Mouse (Mus musculus) midbrain, embryonic 10.5 days (tissue): ENCODE data around the gene Cd68. TPM values are rescaled to one million over a fixed set of nuclear protein-coding genes. Genes with fewer than 3 reads are reported as not detected.

Experiments used
- DNase-seq: peaks from one replicate; pipeline ENCODE4 v3.0.0-alpha.2; 2017; ENCODE audit warnings: low spot score
- H3K27ac ChIP-seq: fragments of 300-500 bp; sonication (generic); replicated peaks from 2 replicates; pipeline ENCODE4 v1.5.1; 2016; ENCODE audit warnings: mild to moderate bottlenecking
- H3K27me3 ChIP-seq: fragments of 300-500 bp; sonication (generic); 2 replicates; pipeline ENCODE4 v1.6.1; 2016; ENCODE audit warnings: low read depth, mild to moderate bottlenecking; ENCODE audit not compliant: poor library complexity, severe bottlenecking
- H3K36me3 ChIP-seq: fragments of 300-500 bp; sonication (generic); 2 replicates; pipeline ENCODE4 v1.6.1; 2016; ENCODE audit warnings: mild to moderate bottlenecking, moderate library complexity
- H3K4me1 ChIP-seq: fragments of 300-500 bp; sonication (generic); 2 replicates; pipeline ENCODE4 v1.6.1; 2016
- H3K4me3 ChIP-seq: fragments of 300-500 bp; sonication (generic); 2 replicates; pipeline ENCODE4 v1.5.1; 2016; ENCODE audit warnings: mild to moderate bottlenecking, moderate library complexity
- H3K9me3 ChIP-seq: fragments of 300-500 bp; sonication (generic); replicated peaks from 2 replicates; pipeline ENCODE4 v1.6.1; 2016; ENCODE audit warnings: mild to moderate bottlenecking
- WGBS: fragments of 180-500 bp; shearing (Covaris S2); methylation state at CpG from one replicate; pipeline ENCODE4 v1.1.7; 2016; 5-methylcytosine and 5-hydroxymethylcytosine counted together
- polyA plus RNA-seq: library from polyadenylated mRNA; unstranded; fragments of >200 nt; fragmentation: Nextera tagmentation; extraction: Ambion mirVana; gene quantifications from 2 replicates; pipeline ENCODE4 v1.2.1, GENCODE M21; 2016

Gene Cd68
- polyA plus RNA-seq, 1 experiment from 2014 or later = 7.0 TPM

DNA sequence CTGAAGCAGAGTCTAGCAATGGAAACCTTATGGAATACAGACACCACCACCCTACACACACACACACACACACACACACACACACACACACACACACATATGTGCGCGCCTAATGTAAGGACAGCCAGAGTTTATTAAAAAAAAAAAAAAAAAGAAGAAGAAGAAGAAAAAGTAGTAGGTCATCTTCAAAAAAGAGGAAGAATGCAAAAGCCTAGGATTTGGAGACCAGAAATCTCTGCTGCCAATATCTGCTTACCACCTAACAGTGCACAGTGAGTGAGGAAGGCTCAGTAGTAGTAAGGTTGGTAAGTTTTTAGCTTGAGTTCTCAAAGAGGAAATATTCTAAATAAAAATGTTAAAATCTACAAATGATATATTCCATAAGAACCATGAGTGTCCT, 13.2 kb upstream of the Cd68 start:
- no peaks in the 10 kb centered on the region for H3K9me3 ChIP-seq
- H3K27ac ChIP-seq = no peak overlapping the region
- H3K4me1 ChIP-seq = peaks cover 35% of the 10 kb centered on the region
- H3K36me3 ChIP-seq = peaks cover 64% of the 10 kb centered on the region
- no peak for DNase-seq
- 0 out of 2 replicates have a peak overlapping the region, but pooled peaks have one; percentile 16 for H3K4me3 ChIP-seq
- 100% methylated on average over 2 of the region's 2 CpGs for WGBS
- H3K27me3 ChIP-seq = peaks cover 2% of the 10 kb centered on the region; the same call in 1 of the 2 replicates

DNA sequence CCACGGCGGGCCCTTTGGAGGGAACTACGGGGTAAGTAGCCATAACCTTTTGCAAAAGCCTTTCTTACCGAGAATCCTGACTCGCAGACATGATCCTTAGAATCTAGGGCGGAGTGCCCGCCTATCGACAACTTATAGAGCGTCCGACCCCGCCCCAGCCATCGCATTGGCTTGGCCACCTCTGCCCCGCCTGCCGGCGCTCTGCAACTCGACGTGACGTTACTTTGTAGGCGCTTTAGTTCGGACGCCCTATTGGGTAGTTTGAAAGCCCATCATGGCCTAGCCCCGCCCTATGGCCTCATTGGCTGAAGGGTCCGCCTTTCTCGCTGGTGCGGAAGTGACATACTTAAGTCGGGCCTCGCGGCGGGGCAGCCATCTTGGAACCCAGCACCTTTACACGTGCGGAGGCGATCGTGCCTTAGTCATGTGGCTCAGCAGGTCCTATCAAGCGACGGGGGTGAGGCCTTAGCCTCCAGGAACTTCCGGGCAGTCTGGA, 6.3 kb upstream of the Cd68 start, which contains the start of gene Eif4a1:
TSS of gene Eif4a1 (minus strand) at position 213 of the 496 bp plus-strand sequence.
- Histone ChIP-seq H3K27me3 (no peaks in the 10 kb centered on the region), H3K4me3 (peak within 1 kb of the TSS; percentile 91), H3K9me3 (no peaks in the 10 kb centered on the region), H3K4me1 (peaks cover 31% of the 10 kb centered on the region), H3K36me3 (peaks cover 88% of the 10 kb centered on the region), H3K27ac (peak within 1 kb of the TSS; percentile 96)
- DNase-seq = peak; percentile 100
- under 1% methylated on average over 36 of the region's 36 CpGs for WGBS

DNA sequence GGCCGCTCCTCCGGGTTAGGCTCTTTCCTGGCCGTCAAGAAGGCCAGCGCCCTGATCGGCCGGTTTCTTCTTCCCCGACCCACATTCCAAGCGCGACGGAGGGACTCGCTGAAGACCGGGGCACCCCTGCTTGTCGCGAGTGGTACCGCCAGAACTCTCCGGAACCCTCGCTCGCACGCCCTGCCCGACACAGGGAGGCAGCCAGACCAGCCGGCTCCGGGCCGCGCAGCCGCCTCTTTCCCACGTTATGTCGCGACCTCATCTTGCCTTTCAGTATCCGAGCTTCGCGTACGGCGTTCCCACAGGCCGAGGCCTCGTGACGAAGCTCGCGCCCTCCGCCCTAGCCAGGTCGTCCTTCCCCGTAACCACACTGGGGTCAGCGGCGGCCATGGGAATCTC, 5.8 kb upstream of the Cd68 start:
- Histone ChIP-seq H3K36me3 (peaks cover 87% of the 10 kb centered on the region), H3K27ac (peak overlapping the region; percentile 96), H3K4me1 (peaks cover 31% of the 10 kb centered on the region), H3K4me3 (peak overlapping the region; percentile 91), H3K9me3 (no peaks in the 10 kb centered on the region), H3K27me3 (no peaks in the 10 kb centered on the region)
- DNase-seq = no peak
- under 1% methylated on average over 43 of the region's 43 CpGs for WGBS

DNA sequence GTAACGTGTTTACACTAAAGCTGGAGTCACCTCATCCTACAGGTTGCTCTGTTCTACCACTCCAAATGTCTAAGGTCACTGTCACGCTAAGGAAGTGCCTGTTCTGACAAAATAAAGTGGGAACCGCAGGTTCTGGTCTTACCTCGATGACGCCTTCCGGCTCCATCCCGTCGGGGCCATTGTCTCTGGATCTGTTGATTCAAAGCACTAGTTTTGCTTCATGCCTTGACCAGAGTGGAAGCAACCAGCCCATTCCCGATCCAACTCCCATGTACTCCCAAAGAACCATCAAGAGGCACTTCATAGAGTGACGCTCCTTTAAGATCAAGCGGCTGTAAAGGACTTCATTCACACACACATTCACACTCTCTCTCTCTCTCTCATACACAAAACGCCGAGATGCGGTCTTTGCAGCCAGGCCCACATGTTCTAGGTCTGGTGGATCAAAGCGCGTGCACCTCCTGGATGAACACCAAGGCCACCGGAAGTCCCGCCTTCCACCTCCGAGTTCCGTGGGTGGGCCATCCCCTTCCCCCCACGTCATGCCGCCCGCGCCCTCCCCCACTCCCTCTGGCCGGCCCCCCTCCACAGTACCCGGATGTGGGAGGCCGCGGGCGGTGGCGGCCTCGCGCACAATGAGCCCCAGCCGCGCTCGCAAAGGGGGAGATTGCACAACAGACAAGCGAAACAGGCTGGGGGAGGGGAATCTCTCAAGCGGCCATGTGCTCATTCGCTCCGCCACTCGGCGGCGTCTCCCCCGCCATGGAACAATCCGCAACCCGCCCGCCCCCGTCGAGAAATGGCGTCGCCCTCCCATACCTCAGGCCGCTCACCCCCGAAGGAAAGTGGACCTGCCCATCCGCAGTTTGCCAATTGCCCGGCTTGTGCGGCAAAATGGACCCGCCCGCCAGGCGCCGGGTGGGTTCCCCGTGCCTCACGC, 5.1 kb upstream of the Cd68 start:
- H3K36me3 ChIP-seq = peaks cover 87% of the 10 kb centered on the region
- DNase-seq = peak; percentile 95
- peak overlapping the region; percentile 96 for H3K27ac ChIP-seq
- peaks cover 31% of the 10 kb centered on the region for H3K4me1 ChIP-seq
- peak overlapping the region; percentile 91 for H3K4me3 ChIP-seq
- under 1% methylated on average over 61 of the region's 61 CpGs for WGBS
- H3K9me3 ChIP-seq = no peaks in the 10 kb centered on the region
- no peaks in the 10 kb centered on the region for H3K27me3 ChIP-seq

DNA sequence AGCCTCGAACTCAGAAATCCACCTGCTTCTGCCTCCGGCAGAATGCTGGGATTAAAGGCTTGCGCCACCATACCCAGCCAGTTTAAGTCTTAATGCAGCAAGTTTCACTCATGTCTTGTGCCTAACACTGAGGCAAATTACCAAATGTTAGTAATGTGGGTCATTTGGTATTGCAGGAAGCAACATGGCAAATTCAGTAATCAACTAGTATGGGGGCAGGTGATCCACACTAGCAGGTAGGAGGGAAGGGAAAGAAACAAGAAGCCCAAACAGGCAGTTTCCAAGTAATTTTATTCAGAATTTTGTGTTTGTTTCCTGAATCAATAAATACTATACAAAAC, 682 bp upstream of the Cd68 start:
- H3K4me3 ChIP-seq = no peak overlapping the region
- WGBS = 89% methylated on average over 3 of the region's 3 CpGs

DNA sequence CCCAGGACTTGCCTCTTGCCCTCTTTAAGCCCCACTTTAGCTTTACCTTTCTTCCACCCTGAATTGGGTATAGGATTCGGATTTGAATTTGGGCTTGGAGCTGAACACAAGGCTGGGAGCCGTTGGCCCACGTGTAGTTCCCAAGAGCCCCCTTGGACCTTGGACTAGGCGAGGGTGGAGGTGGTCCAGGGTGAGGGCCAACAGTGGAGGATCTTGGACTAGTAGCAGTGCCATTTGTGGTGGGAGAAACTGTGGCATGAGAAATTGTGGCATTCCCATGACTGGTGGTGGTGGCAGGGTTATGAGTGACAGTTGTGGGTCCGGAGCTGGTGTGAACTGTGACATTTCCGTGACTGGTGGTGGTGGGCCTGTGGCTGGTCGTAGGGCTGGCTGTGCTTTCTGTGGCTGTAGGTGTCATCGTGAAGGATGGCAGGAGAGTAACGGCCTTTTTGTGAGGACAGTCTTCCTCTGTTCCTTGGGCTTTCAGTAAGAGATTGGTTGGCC, 444 bp downstream of the Cd68 start:
- no peaks in the 10 kb centered on the region for H3K27me3 ChIP-seq
- peaks cover 72% of the 10 kb centered on the region for H3K36me3 ChIP-seq
- H3K4me1 ChIP-seq = peaks cover 42% of the 10 kb centered on the region
- H3K4me3 ChIP-seq = 0 out of 2 replicates have a peak overlapping the region, but pooled peaks have one; percentile 7
- DNase-seq = no peak
- H3K9me3 ChIP-seq = no peaks in the 10 kb centered on the region
- WGBS = 84% methylated on average over 9 of the region's 9 CpGs
- no peak overlapping the region for H3K27ac ChIP-seq

More for the DNA sequence above, 682 bp upstream of the Cd68 start:
- Histone ChIP-seq H3K36me3 (peaks cover 83% of the 10 kb centered on the region), H3K27ac (no peak overlapping the region), H3K9me3 (no peaks in the 10 kb centered on the region), H3K4me1 (peaks cover 37% of the 10 kb centered on the region), H3K27me3 (no peaks in the 10 kb centered on the region)
- no peak for DNase-seq

DNA sequence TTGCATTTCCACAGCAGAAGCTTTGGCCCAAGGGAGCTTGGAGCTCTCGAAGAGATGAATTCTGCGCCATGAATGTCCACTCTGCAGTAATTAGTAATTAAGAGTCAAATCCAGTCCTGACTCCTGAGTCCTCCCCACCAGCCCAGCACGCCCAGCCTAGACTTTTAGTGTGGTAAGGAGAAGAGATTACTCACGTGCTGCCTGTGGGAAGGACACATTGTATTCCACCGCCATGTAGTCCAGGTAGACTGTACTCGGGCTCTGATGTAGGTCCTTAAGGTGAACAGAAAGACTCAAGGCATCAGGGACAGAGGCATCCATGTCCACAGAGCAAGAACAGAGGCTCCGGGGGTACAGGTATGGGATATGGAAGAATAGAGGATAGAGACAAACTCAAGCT, 1.1 kb downstream of the Cd68 start:
- Histone ChIP-seq H3K27ac (no peak overlapping the region), H3K9me3 (no peaks in the 10 kb centered on the region), H3K27me3 (no peaks in the 10 kb centered on the region), H3K36me3 (peaks cover 72% of the 10 kb centered on the region), H3K4me1 (peaks cover 35% of the 10 kb centered on the region), H3K4me3 (peak overlapping the region; percentile 7; the same call in 1 of the 2 replicates)
- 92% methylated on average over 7 of the region's 7 CpGs for WGBS
- DNase-seq = no peak

DNA sequence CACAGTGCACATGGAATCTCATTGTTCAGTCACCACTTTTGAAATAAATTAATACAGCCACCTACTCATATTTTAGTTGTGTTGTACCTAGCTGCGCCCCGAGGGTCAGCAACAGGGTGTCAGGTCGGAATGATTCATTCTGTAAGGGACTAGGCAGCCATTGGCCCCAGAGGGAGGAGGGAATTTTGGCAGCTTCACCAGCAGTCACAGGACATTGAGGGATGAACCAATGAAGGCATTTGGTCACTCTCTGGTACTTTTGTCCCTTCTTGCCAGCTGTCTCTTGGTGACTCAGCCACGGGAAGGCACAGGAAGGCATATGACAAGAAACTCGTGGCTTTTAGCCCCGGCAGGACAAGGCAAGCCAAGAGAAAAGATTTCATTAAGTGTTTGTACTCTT, 2.2 kb downstream of the Cd68 start:
- Histone ChIP-seq H3K27ac (peak overlapping the region; percentile 96), H3K27me3 (no peaks in the 10 kb centered on the region), H3K36me3 (peaks cover 71% of the 10 kb centered on the region), H3K4me1 (peaks cover 26% of the 10 kb centered on the region), H3K4me3 (peak overlapping the region; percentile 66; the same call in 1 of the 2 replicates), H3K9me3 (no peaks in the 10 kb centered on the region)
- 90% methylated on average over 6 of the region's 6 CpGs for WGBS
- no peak for DNase-seq

DNA sequence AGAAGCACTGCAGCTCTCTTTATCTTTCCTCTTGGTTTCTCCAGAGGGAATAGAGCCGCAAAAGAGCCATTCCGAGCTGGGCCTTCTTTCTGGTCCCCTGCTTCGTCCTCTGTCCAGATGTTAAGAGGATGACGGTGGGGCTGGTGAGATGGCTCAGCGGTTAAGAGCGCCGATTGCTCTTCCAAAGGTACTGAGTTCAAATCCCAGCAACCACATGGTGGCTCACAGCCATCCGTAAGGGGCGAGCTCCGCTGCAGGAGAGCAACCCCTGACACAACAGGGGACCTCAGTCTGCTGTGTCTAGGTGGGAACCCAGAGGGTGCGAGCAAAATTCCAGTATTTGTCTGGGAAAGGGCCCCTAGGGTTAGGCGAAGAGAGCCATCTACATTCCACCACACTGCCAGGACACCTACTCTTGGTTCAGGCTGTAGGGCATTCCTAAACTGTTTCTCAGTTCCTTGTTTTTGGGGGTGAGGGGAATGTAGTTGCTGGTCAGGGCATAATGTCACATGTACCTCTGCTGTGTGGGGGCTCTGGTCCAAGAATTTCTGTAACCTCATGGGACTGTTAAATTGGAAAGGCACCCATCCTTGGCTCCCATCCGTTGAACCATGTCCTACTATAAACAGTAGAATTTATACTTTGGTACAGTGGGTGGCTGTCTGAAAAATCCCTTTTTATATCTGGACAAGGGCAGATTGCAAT, 2.8 kb downstream of the Cd68 start:
- H3K9me3 ChIP-seq = no peaks in the 10 kb centered on the region
- H3K27me3 ChIP-seq = no peaks in the 10 kb centered on the region
- peak overlapping the region; percentile 66 for H3K4me3 ChIP-seq
- WGBS = 68% methylated on average over 13 of the region's 13 CpGs
- H3K27ac ChIP-seq = peak overlapping the region; percentile 96
- peaks cover 71% of the 10 kb centered on the region for H3K36me3 ChIP-seq
- DNase-seq = no peak
- peaks cover 25% of the 10 kb centered on the region for H3K4me1 ChIP-seq

DNA sequence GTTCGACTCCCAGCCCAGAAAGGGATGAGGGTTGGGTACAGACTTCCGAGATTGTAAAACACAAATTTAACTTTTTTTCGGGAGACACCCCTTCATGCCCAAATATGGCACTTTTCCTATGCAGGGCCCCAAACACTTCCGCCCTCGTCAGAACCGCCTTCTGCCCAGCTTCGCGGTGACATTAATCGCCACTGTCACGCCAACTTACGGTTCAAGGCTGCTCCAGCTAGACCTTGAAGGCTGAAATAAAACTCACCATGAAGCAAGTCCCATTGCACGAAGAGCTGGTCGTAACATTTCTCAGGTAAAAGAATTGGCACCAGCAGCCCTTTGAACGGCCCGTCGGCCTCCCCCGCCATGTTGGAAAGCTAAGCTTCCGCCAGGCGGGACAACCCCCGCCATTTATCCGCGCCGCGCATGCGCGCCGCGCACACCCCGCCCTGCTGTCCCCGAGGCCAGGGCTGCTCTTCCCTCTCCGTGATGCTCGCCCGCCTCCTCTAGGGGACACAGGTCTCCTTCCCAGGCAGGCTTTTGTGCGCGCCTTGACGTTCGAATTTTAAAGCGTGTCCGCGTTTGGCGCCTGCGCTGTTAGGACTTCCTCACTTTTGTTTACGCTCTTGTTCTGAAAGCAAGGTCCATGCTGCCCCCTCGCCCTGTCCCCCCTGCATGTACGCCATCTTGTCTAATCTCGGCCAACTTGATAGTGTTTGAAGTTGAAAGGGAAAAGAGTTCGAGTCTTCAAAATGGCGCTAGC, 3.6 kb downstream of the Cd68 start, which contains the start of gene Mpdu1:
TSS of gene Mpdu1 (minus strand) at position 430 of the 754 bp plus-strand sequence.
- peak; percentile 97 for DNase-seq
- Histone ChIP-seq H3K4me3 (peak within 1 kb of the TSS; percentile 66), H3K9me3 (no peaks in the 10 kb centered on the region), H3K27me3 (no peaks in the 10 kb centered on the region), H3K36me3 (peaks cover 71% of the 10 kb centered on the region), H3K27ac (peak within 1 kb of the TSS; percentile 96), H3K4me1 (peaks cover 25% of the 10 kb centered on the region)
- under 1% methylated on average over 48 of the region's 48 CpGs for WGBS

DNA sequence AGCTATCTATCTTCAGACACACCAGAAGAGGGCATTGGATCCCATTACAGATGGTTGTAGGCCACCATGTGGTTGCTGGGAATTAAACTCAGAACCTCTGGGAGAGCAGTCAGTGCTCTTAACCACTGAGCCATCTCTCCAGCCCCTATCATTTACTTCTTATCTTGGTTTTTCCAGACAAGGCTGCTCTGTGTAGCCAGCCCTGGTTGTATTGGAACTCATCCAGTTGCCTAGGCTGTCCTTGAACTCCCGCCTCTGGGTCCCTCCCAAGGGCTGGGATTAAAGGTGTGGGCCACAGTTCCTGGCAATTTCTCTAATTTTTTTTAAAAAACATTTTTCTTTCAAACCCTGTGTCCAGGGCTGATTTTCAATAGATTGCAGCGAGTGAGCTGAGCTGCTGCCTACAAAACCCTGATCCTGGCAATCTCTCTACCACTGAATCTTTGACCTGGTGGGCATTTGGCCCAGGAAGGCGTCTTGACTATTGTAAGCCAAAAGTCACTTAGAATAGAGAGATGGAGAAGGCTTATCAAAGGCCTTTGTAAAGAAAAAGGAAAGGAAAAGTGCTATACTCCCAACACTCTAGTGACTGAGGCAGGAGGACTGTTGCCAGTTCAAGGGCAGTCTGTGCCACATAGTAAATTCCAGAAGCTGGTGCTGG, 4.6 kb downstream of the Cd68 start:
- Histone ChIP-seq H3K4me1 (peaks cover 31% of the 10 kb centered on the region), H3K36me3 (peaks cover 72% of the 10 kb centered on the region), H3K9me3 (no peaks in the 10 kb centered on the region), H3K27me3 (no peaks in the 10 kb centered on the region), H3K27ac (peak overlapping the region; percentile 96), H3K4me3 (peak overlapping the region; percentile 66)
- DNase-seq = no peak
- WGBS = 89% methylated on average over 3 of the region's 3 CpGs
